Mouse (Mus musculus) cerebellum, adult (tissue): Measurements from ENCODE around the gene Il3ra.

ENCODE experiments used
- ATAC-seq: cut with Nextera tagmentation; 2 replicates; pipeline ENCODE4 v1.9.2; 2017; ENCODE audit warnings: mild to moderate bottlenecking, moderate library complexity, mixed read lengths; ENCODE audit not compliant: insufficient number of reproducible peaks, low FRiP score, low TSS enrichment

Gene Il3ra

DNA sequence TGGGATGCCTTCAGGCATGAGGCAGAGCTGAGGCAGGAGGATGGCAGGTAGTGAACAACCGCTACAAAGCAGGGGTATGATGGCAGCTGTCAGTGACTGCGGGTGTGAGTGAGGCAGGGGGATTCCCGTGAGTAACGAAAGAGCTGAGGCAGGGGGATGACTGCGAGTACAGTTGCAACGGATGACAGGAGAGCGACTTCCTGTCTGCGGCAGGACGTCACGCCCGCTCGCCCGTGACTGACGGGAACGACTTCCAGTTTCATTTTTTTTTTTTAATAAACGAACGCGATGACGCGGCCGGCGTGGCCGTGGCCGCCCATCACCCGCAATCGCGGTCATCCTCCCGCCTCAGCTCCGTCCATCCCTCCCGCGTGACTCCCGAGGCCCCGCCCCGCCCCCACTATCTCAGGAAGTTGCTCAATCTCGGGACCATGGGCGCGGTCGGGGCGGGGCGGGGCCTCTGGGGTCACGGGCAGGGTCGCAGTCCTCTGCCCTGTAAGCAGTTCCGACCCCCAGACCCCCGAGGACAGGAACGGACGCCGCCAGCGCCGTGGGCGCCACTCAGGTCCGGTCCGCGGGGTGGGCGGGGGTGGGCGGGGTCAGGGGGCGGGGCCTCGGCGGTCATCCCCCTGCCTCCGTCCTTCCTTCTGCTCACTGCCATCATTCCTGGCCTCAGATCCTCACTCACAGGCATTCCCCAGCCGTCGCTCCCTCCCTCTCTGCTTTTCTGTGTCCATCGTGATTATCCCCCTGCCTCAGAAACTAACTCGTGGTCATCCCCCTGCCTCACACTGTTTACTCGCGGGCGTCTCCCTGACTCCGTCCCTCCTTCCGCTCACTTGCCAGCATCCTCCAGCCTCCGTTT, at the start of gene Il3ra:
Gene Il3ra (plus strand): TSS at position 328 of the 865 bp plus-strand sequence.
- peak; percentile 18 for ATAC-seq

DNA sequence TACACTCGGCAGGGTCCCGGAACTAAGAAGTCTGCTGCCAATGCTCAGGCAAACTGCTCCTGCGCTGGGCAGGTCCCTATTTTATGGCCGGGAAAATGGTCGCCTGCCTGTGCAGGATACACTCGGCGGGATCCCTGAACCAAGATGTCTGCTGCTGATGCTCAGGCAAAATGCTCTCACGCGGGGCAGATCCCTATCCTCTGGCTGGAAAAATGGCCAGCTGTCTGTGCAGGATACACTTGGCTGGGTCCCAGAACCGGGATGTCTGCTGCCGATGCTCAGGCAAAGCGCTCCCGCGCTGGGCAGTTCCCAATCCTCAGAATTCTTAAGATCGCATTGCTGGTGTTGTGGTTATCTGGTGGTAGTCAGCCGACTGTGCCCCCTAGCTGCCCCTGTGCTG, 37.1 kb upstream of the Il3ra start:
- ATAC-seq: peak; percentile 64; the same call in 1 of the 2 replicates

DNA sequence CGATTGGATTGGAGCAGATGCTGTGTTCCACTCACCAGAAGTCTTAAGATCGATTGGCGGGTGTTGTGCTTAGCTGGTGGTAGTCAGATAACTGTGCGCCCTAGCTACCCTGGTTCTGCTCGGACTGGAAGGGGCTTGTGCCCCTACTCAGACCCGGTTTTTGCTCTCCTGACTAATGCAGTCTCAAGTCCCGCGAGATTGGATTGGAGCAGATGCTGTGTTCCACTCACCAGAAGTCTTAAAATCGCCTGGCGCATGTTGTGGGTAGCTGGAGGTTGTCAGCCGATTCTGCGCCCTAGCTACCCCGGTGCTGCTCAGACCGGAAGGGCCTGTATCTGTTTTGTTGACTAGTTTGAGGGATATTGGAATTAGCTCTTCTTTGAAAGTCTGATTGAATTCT, 36.7 kb upstream of the Il3ra start:
- ATAC-seq: no peak

- no peak for ATAC-seq
Observed at GRCm38 (mm10) chr14:14322528-14322927, 23.5 kb upstream of the Il3ra start, which contains the start of gene Olfr31. TSS of gene Olfr31 (plus strand) at chr14:14322828.

DNA sequence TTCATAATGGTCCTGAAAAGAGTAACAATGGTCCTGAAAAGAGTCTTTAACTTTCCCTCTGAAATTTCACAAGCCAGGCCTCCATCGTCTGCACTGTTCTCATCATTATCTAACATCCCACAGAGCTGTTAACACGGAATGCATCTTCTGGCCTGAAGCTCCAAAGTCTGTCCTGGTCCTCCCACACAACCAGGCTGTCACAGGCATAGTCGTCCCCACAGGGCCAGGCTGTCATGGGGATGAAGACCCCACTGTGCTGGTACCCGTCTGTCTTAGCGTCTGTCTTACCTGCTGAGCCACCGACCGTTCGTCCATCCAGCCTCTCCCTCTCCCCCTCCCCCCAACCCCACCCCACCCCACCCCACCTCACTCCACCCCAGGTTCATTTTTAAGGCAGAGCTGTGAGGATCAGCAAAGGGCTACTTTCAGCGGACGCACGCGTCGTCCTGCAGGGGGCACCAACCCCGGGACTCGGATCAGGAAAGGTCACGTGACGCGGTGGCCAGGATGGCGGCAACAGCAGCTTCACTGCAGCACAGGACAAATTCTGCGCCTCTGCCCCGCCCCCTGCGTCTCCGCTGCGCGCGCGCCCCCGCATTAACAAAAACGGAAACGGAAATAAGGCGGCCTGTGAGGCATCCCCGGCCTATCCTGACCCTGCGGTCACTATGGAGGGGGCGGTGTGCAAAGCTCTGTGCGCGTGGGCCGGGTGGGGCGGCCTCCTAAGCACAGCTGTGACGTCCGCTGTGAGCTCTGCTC, 783 bp upstream of the Il3ra start:
- ATAC-seq: peak; percentile 56

DNA sequence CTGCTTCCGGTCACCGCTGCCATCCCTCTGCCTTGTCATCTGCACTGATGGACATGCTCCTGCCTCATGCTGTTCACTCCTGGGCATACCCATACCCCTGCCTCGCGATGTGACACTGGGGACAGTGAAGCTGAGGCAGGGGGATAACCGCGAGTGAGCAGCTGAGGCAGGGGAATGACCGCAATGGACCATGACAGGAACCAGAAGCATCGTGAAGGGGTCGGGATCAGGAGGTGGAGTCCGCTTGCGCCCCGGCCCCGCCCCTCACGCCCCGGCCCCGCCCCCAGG, 682 bp downstream of the Il3ra start:
- no peak for ATAC-seq

DNA sequence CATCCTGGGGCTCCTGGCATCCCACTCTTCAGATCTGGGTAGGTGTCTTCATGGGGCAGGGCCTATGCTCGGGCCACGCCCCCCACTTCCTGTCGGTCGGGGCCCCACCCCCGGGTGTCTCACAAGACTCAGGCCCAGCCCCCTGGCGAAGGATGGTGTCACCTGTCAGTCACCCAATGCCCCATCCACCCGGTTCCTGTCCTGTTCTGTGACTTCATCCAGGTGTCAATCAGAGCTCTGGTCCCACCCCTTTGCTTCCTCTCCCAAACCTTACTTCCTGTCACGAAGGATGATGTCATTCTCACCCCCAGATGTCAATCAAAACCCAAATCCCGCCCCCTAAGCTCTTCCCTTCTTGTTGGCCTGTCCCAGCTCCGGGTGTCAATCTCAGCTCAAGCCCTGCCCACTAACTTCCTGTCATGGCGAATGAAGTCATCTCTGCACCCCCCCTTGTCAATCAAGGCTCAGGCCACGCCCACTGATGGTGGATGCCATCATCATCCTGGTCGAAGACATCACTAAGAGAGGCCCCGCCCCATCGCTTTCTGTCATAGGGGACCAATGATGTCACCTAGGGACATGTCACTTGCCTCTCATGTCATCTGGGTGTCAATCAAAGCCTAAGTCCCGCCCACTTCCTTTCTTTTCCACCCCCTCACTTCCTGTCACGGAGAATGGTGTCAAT, 1.2 kb downstream of the Il3ra start:
- no peak for ATAC-seq

- peak; percentile 5; the same call in 1 of the 2 replicates for ATAC-seq
Observed at GRCm38 (mm10) chr14:14347836-14348621, 2.0 kb downstream of the Il3ra start.

- ATAC-seq: no peak
Observed at GRCm38 (mm10) chr14:14348674-14349401, 2.8 kb downstream of the Il3ra start.

GRCm38 (mm10) chr14:14349485-14350262, 3.6 kb downstream of the Il3ra start:
- ATAC-seq: no peak

DNA sequence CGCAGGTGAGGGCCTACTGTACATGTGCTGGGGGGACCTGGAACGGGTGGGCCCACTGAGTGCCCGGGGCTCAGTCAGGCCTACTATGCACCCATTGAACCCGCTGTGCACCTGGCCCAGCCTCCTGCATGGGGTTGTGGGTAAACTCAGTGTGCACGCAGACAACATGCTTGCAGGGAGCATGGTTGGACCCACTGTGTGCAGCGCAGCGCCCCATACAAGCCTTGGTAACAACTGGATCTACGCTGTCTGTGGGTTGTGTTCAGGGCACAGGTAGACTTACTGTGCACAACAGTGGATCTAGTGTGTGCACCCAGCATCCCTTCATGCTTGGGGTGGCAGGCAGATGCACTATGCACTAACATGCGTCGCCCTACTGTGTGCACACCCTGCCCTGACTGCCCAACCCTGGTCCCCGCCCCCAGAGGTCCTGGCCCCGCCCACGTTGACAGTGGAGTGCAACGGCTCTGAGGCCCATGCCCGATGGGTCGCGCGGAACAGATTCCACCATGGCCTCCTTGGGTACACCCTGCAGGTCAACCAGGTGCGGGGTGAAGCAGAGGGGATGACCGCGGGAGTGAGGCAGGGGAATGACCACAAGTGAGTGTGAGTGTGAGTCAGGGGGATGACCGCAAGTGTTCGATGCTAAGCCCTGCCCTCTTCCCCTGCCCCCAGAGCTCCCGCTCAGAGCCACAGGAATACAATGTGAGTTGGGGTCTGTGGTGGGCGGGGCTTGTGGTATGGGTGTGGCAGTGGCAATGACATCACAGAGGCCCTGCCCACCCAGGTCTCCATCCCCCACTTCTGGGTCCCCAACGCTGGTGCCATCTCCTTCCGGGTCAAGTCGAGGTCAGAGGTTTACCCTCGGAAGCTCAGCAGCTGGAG, 4.4 kb downstream of the Il3ra start:
- no peak for ATAC-seq

DNA sequence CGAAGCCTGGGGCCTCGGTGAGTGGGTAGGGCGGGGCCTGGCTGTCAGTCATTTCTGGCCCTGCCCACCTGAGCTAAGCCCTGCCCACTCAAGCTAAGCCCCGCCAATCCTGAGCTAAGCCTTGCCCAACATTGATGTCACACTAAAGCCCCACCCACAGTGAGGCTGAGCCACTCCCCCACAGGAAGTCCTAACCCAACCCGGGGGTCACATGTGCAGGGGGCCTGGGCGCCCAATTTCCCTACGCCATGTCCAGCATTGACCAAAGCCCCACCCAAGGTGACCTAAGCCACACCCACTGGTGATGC, 5.0 kb downstream of the Il3ra start:
- no peak for ATAC-seq

DNA sequence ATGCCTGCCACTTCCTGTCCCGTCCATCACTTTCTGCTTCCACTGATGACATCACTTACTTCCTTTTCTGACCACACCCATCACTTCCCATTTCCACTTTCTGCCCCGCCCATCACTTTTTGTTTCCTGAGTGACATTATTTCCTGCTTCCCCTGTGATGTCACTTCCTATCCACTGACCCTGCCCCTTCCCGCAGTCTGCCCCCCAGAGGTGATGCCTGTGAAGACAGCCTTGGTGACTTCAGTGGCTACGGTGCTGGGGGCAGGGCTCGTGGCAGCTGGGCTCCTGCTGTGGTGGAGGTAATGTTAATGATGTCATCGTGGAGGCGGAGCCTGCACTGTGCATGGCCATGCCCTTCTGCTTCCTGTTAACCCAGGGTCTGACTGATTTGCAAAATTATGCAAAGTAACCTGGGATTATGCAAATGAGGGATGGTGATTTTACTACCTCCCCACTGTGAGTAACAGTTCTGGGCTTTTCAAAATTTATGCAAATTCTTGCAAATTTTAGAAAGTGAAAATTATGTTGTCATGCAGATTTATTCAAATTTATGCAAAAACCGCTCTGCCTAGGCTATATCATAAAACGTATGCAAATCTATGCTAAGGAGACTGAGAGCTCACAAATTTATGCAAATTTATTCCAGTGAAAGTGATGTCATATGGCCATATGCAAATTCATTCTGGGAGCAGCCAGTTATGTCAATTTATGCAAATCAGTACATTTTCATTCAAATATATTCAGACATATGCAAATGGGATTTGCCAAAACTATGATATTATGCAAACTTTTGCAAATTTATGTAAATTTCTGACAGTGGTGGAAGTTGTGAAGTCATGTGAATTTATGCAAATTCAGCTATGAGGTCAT, 5.9 kb downstream of the Il3ra start:
- ATAC-seq: no peak

DNA sequence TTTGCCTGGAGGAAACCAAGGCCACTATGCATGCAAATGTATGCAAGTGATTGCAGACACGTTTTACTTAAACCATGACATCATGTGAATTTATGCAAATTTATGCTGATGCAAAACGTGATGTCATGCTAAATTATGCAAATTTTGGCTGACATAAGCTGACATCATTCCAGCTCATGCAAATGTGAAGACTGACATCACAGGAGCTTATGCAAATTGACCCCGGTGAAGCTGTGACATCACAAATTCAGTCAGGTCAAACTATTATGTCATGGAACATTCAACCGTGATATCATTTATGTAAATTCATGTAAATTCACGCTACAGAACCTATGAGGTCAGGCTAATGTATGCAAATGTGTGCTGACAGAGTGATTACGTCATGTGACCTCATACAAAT, 6.5 kb downstream of the Il3ra start:
- ATAC-seq: no peak

DNA sequence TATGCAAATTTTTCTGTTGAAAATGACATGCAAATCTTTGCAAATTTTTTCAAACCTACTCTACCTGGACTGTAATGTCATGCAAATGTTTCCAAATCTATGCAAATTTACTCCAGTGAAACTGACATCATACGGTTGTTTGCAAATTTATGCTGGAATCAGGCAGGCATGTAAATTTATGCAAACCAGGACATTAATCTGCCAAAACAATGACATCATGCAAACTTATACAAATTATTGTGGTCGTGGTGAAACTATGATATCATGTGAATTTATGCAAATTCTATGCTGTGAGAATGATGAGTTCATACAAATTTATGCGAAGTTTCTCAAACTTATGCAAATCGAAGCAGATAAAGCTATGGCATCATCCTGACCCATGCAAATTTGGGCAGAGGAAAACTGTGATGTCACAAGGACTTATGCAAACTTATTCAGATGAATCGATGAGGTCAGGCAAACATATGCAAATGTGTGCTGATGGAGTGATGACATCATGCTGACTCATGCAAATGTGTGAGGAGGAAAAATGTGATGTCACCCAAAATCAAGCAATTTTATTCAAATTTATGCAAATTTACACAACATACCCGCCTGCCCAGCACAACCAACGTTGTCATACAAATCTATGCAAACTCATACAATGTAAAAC, 7.1 kb downstream of the Il3ra start:
- ATAC-seq: no peak

DNA sequence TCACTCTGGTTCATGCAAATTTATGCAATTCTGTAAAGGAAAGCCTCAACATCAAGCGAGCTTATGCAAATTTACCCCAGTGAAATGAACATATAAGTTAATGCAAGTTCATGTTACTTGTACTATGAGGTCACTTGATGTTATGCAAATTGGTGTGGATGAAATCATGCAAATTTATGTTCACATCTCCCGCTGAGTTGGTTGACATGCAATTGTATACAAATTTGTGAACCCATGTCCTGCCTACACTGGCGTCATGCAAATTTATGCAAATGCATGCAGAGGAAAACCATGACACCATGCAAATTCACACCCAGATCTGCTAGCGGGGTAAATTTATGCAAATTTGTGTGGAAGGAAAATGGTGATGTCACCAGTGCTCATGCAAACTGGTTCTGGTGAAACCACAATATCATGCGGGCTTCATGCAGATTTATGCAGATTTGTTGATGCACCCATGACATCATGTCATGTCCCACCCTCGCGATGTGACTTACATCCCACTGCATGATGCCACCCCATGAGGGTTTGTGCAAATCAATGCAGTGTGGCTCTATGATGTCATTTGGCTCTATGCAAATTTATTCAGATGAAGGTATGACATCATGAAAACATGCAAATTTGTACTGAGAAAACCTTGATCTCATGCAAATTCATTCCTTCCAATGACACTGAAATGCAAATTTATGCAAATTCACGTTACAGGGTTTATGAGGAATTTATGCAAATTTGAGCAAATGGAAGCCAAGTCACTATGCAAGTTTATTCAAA, 7.8 kb downstream of the Il3ra start:
- ATAC-seq: no peak
